Mouse (Mus musculus) ES-Bruce4 (cell line): ENCODE measurements at regions not wholly inside any gene's neighbourhood (a gene's known extent, or its start where the extent isn't known, plus 50 kb on each side); places are given as distances from the start of the nearest gene placed in this dataset.

Experiments used
- H3K27ac ChIP-seq: 2 replicates; pipeline ENCODE4 v1.5.1; 2012; ENCODE audit warnings: low read length, inconsistent platforms; ENCODE audit not compliant: insufficient read depth
- H3K27me3 ChIP-seq: 2 replicates; pipeline ENCODE4 v1.6.1; 2012; ENCODE audit warnings: mild to moderate bottlenecking, low read length, inconsistent platforms; ENCODE audit not compliant: control insufficient read depth, poor library complexity, insufficient read depth, severe bottlenecking
- H3K36me3 ChIP-seq: 2 replicates; pipeline ENCODE4 v1.6.1; 2012; ENCODE audit warnings: inconsistent platforms, mild to moderate bottlenecking, low read length, moderate library complexity; ENCODE audit not compliant: control insufficient read depth, poor library complexity, insufficient read depth, severe bottlenecking
- H3K4me1 ChIP-seq: one replicate; pipeline ENCODE4 v1.8.1; 2011; ENCODE audit warnings: low read length; ENCODE audit not compliant: control insufficient read depth, insufficient read depth
- H3K4me3 ChIP-seq: 2 replicates; pipeline ENCODE4 v1.5.1; 2011; ENCODE audit warnings: low read depth, mild to moderate bottlenecking, low read length
- H3K9ac ChIP-seq: 2 replicates; pipeline ENCODE4 v1.6.1; 2012; ENCODE audit warnings: low read depth, mild to moderate bottlenecking, inconsistent platforms; ENCODE audit not compliant: poor library complexity, severe bottlenecking
- H3K9me3 ChIP-seq: replicated peaks from 2 replicates; pipeline ENCODE4 v1.6.1; 2012; ENCODE audit warnings: mild to moderate bottlenecking, low read length, inconsistent platforms; ENCODE audit not compliant: control insufficient read depth, poor library complexity, insufficient read depth, severe bottlenecking
- CTCF ChIP-seq: IDR thresholded peaks from one replicate; pipeline ENCODE4 v1.8.1; 2011; ENCODE audit warnings: low read depth, low read length
- EP300 ChIP-seq: IDR thresholded peaks from 2 replicates; pipeline ENCODE4 v1.6.1; 2011; ENCODE audit warnings: low read depth, low read length; ENCODE audit not compliant: insufficient read depth
- POLR2A ChIP-seq: IDR thresholded peaks from one replicate; pipeline ENCODE4 v1.8.1; 2011; ENCODE audit warnings: low read length; ENCODE audit not compliant: insufficient read depth

GRCm38 (mm10) chr14:118426562-118426961 is 159.8 kb downstream of the Gm9376 start:
- no peaks in the 10 kb centered on the region; the same call in 1 of the 2 replicates for H3K27me3 ChIP-seq
- TF ChIP-seq EP300 = no peak
- TF ChIP-seq CTCF = no peak
- no peak for TF ChIP-seq POLR2A
- no peaks in the 10 kb centered on the region for H3K4me1 ChIP-seq
- H3K9ac ChIP-seq = no peak overlapping the region
- H3K9me3 ChIP-seq = no peaks in the 10 kb centered on the region
- H3K36me3 ChIP-seq = no peaks in the 10 kb centered on the region
- no peak overlapping the region for H3K27ac ChIP-seq
- H3K4me3 ChIP-seq = no peak overlapping the region

GRCm38 (mm10) chr14:118430286-118430685 is 163.5 kb downstream of the Gm9376 start:
- TF ChIP-seq POLR2A (no peak), CTCF (no peak), EP300 (no peak)
- no peak overlapping the region for H3K4me3 ChIP-seq
- H3K27ac ChIP-seq = no peak overlapping the region
- H3K36me3 ChIP-seq = no peaks in the 10 kb centered on the region
- no peaks in the 10 kb centered on the region for H3K4me1 ChIP-seq
- no peaks in the 10 kb centered on the region; the same call in 1 of the 2 replicates for H3K27me3 ChIP-seq
- no peak overlapping the region for H3K9ac ChIP-seq
- H3K9me3 ChIP-seq = no peaks in the 10 kb centered on the region

- Histone ChIP-seq H3K36me3 (no peaks in the 10 kb centered on the region), H3K27me3 (peaks cover 2% of the 10 kb centered on the region), H3K27ac (no peak overlapping the region), H3K4me3 (no peak overlapping the region), H3K4me1 (no peaks in the 10 kb centered on the region), H3K9me3 (no peaks in the 10 kb centered on the region), H3K9ac (no peak overlapping the region)
- no peak for TF ChIP-seq CTCF
- no peak for TF ChIP-seq EP300
- no peak for TF ChIP-seq POLR2A
Observed at GRCm38 (mm10) chr14:118430740-118431139, 164.0 kb downstream of the Gm9376 start.

DNA sequence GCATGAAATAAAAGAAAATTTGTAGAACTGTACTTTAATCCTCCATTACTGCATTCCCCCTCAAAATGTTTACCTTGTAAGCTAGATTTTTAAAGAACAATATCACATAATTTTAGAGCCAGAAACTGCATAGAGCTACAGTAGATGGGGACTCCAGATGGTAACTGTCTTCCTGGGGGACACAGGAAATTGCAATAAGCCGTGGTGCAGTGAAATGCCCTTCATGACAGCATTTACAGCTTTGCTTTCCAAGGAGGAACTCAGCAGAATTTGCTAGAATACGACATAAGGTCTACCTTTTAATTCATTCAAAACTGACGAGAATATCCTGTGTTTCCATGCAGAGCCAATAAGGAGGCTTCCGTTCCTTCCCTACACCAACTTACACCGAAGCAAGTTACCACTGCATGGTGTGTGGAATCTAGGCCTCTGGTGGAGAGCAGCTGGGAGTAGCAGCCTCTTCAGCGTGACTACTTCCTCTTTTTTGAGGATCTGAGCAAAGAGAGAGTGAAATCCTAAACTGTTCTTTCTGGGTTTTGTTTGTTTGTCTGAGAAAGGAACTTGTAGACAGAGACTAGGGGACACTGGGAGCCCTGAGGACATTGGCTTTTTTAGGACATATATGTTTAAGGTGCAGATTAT is 164.6 kb downstream of the Gm9376 start:
- H3K27me3 ChIP-seq = peaks cover 3% of the 10 kb centered on the region
- no peaks in the 10 kb centered on the region for H3K9me3 ChIP-seq
- no peaks in the 10 kb centered on the region for H3K4me1 ChIP-seq
- H3K4me3 ChIP-seq = no peak overlapping the region
- no peak for TF ChIP-seq CTCF
- no peak for TF ChIP-seq POLR2A
- TF ChIP-seq EP300 = no peak
- H3K9ac ChIP-seq = no peak overlapping the region
- H3K36me3 ChIP-seq = no peaks in the 10 kb centered on the region
- no peak overlapping the region for H3K27ac ChIP-seq
